8 mouse cellular contexts compared by ENCODE assay signal in genomic region chr10:58498516-58498915, GRCm38 (mm10). TPM values are rescaled to one million over a fixed set of nuclear protein-coding genes. Genes with fewer than 3 reads are reported as not detected.
DNase-seq lines count a peak whose midpoint lies in the region; ATAC-seq and TF ChIP-seq lines count a peak whose summit lies in the region.

No protein-coding gene starts in this region.

- no peak for DNase-seq in layer of hippocampus, adult 2 months (ENCODE audit: low spot score in 2 of 2)
- no peak for DNase-seq in layer of hippocampus, postnatal 36 days
- no peak for DNase-seq in embryonic facial prominence, embryonic 14.5 days (ENCODE audit: low spot score)
- no peak for DNase-seq in frontal cortex, adult 2 months (ENCODE audit: extremely low spot score in 1 of 2, low spot score in 1 of 2)
- DNase-seq in gastrocnemius, adult 8-10 months (ENCODE audit: low spot score in 2 of 2): no peak
- DNase-seq in kidney, postnatal 25 days: no peak

- peak overlapping the region; percentile 67 for H3K9ac ChIP-seq in embryonic facial prominence, embryonic 14.5 days (ENCODE audit: low read depth, low read length)
- peak overlapping the region; percentile 63 for H3K9ac ChIP-seq in limb, embryonic 12.5 days (replicated peaks)
- peak overlapping the region; percentile 63; the same call in 1 of the 2 replicates for H3K9ac ChIP-seq in neural tube, embryonic 14.5 days (replicated peaks; ENCODE audit: low read depth, low read length)

- H3K36me3 ChIP-seq in embryonic facial prominence, embryonic 14.5 days (ENCODE audit: control insufficient read depth, insufficient read depth, low read length): peaks cover 15% of the 10 kb centered on the region
- peaks cover 19% of the 10 kb centered on the region for H3K36me3 ChIP-seq in limb, embryonic 12.5 days
- peaks cover 5% of the 10 kb centered on the region; the same call in 1 of the 2 replicates for H3K36me3 ChIP-seq in neural tube, embryonic 14.5 days (ENCODE audit: control insufficient read depth, insufficient read depth, low read length)

- H3K4me1 ChIP-seq in embryonic facial prominence, embryonic 14.5 days (ENCODE audit: control insufficient read depth, insufficient read depth, low read length): no peaks in the 10 kb centered on the region
- peaks cover 7% of the 10 kb centered on the region; the same call in 1 of the 2 replicates for H3K4me1 ChIP-seq in limb, embryonic 12.5 days (replicated peaks)
- H3K4me1 ChIP-seq in neural tube, embryonic 14.5 days (ENCODE audit: control insufficient read depth, insufficient read depth, low read length): peaks cover 4% of the 10 kb centered on the region; the same call in 1 of the 2 replicates

- no peak for ATAC-seq in embryonic facial prominence, embryonic 14.5 days (ENCODE audit: low read depth)
- no peak for ATAC-seq in limb, embryonic 12.5 days (ENCODE audit: insufficient number of reproducible peaks, insufficient read depth, low FRiP score, low TSS enrichment, low read depth)
- no peak for ATAC-seq in neural tube, embryonic 14.5 days (ENCODE audit: low read depth)

- H3K4me2 ChIP-seq in embryonic facial prominence, embryonic 14.5 days (ENCODE audit: low read depth, low read length): peak overlapping the region; percentile 51
- H3K4me2 ChIP-seq in limb, embryonic 12.5 days: peak overlapping the region; percentile 61
- peak overlapping the region; percentile 49 for H3K4me2 ChIP-seq in neural tube, embryonic 14.5 days (ENCODE audit: low read depth, low read length)

- H3K27me3 ChIP-seq in embryonic facial prominence, embryonic 14.5 days (replicated peaks; ENCODE audit: control insufficient read depth, insufficient read depth, low read length): no peaks in the 10 kb centered on the region
- no peaks in the 10 kb centered on the region for H3K27me3 ChIP-seq in limb, embryonic 12.5 days
- no peaks in the 10 kb centered on the region for H3K27me3 ChIP-seq in neural tube, embryonic 14.5 days (ENCODE audit: control insufficient read depth, insufficient read depth, low read length)

- peak overlapping the region; percentile 93 for H3K27ac ChIP-seq in layer of hippocampus, adult 2 months
- peak overlapping the region; percentile 89; the same call in 1 of the 2 replicates for H3K27ac ChIP-seq in embryonic facial prominence, embryonic 14.5 days (replicated peaks; ENCODE audit: low read depth, low read length)
- H3K27ac ChIP-seq in limb, embryonic 12.5 days: no peak overlapping the region
- no peak overlapping the region for H3K27ac ChIP-seq in neural tube, embryonic 14.5 days (ENCODE audit: low read depth, low read length)

- TF ChIP-seq CTCF in layer of hippocampus, adult 2 months (conservative IDR thresholded peaks at IDR 0.05): no peak

- H3K4me3 ChIP-seq in layer of hippocampus, adult 2 months: peak overlapping the region; percentile 60
- peak overlapping the region; percentile 60 for H3K4me3 ChIP-seq in embryonic facial prominence, embryonic 14.5 days (ENCODE audit: low read depth, low read length)
- peak overlapping the region; percentile 66 for H3K4me3 ChIP-seq in limb, embryonic 12.5 days (replicated peaks)
- H3K4me3 ChIP-seq in neural tube, embryonic 14.5 days (ENCODE audit: low read depth, low read length): peak overlapping the region; percentile 71

- WGBS in embryonic facial prominence, embryonic 14.5 days: 50% methylated on average over 2 of the region's 2 CpGs
- WGBS in limb, embryonic 12.5 days: 60% methylated on average over 2 of the region's 2 CpGs
- 63% methylated on average over 2 of the region's 2 CpGs for WGBS in neural tube, embryonic 14.5 days

- H3K9me3 ChIP-seq in embryonic facial prominence, embryonic 14.5 days (ENCODE audit: control insufficient read depth, low read length): no peaks in the 10 kb centered on the region
- H3K9me3 ChIP-seq in limb, embryonic 12.5 days: no peaks in the 10 kb centered on the region
- no peaks in the 10 kb centered on the region for H3K9me3 ChIP-seq in neural tube, embryonic 14.5 days (ENCODE audit: control insufficient read depth, low read length)

RNA-seq across cellular contexts. Expression of gene Ccdc138, which starts 0.8 kb away (rescaled TPM):
- 1 to 10 TPM; 4.2 to 5.1 TPM for total RNA-seq in layer of hippocampus, adult 2 months (2021)
- total RNA-seq in layer of hippocampus, postnatal 36 days (2021): 1 to 10 TPM; 4.3 to 4.4 TPM
- 5.8 and 6.5 TPM in 2 replicates for polyA plus RNA-seq in embryonic facial prominence, embryonic 14.5 days (2014; fragmentation: Nextera tagmentation; extraction: Ambion mirVana)
- 13.9 and 15.4 TPM in 2 replicates for polyA plus RNA-seq in limb, embryonic 12.5 days (2016; fragmentation: Nextera tagmentation; extraction: Ambion mirVana)
- polyA plus RNA-seq in neural tube, embryonic 14.5 days (2014; fragmentation: Nextera tagmentation; extraction: Ambion mirVana): 8.5 and 9.2 TPM in 2 replicates
- polyA plus RNA-seq in frontal cortex, adult 2 months (2012; rRNA removed): 2.9 and 3.5 TPM in 2 replicates
- total RNA-seq in gastrocnemius, adult 8-10 months (2022): under 1 TPM; 0.11 to 0.22 (median 0.20) TPM

RNA-seq across cellular contexts. Expression of gene Ranbp2, which starts 51.8 kb away (rescaled TPM):
- 10 to 100 TPM; 78.2 to 81.5 TPM for total RNA-seq in layer of hippocampus, adult 2 months (2021)
- 10 to 100 TPM; 79.7 to 81.9 TPM for total RNA-seq in layer of hippocampus, postnatal 36 days (2021)
- polyA plus RNA-seq in embryonic facial prominence, embryonic 14.5 days (2014; fragmentation: Nextera tagmentation; extraction: Ambion mirVana): 29.3 and 29.9 TPM in 2 replicates
- 29.3 and 30.4 TPM in 2 replicates for polyA plus RNA-seq in limb, embryonic 12.5 days (2016; fragmentation: Nextera tagmentation; extraction: Ambion mirVana)
- polyA plus RNA-seq in neural tube, embryonic 14.5 days (2014; fragmentation: Nextera tagmentation; extraction: Ambion mirVana): 23.9 and 31.4 TPM in 2 replicates
- polyA plus RNA-seq in frontal cortex, adult 2 months (2012; rRNA removed): 17.5 and 18.7 TPM in 2 replicates
- total RNA-seq in gastrocnemius, adult 8-10 months (2022): 10 to 100 TPM; 46.3 to 53.8 (median 47.4) TPM

Comparison
In these comparisons a context has a peak if more than half of its experiments do, and no peak if none do; other contexts are left out.
1. H3K27ac ChIP-seq: peak in layer of hippocampus, adult 2 months (single experiment) and embryonic facial prominence, embryonic 14.5 days (single experiment); none in limb, embryonic 12.5 days (single experiment) and neural tube, embryonic 14.5 days (single experiment).
2. Peak in every context shown above with its lines, with median percentiles within 50 percentile points of each other: H3K4me3 ChIP-seq, H3K4me2 ChIP-seq and H3K9ac ChIP-seq.